Mouse (Mus musculus): ENCODE results near the gene Clec2d. TPM values are rescaled to one million over a fixed set of nuclear protein-coding genes. Genes with fewer than 3 reads are reported as not detected.
"Not testable (repeated sequence)": the region's sequence is repeated elsewhere in the genome, so short reads cannot be mapped to it uniquely, and the experiment has no call there.

Clec2d gene
- polyA plus RNA-seq, 1 experiment = 2.1 TPM

DNA sequence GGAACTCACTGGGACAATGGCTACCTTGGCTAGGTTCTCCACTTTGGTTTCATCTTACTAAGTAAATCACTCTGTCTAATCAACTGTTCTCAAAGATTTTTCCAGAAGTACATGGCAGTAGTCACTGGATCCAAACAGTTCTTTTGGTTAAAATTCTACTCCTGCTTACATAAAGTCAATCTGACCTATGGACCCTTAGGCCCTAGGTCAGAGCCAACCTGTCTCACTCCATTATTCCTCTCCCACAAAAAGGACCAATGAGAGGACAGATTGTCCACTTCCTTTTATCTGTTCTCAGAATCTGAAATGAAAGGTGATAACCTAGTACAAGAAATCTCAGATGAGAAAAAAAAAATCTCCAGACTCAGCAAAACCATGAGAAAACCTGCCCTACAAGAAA is 4.8 kb upstream of the Clec2d start:
- TF ChIP-seq CTCF (IDR thresholded peaks at IDR 0.05; ENCODE audit: borderline replicate concordance, extremely low read depth, insufficient read depth, insufficient read length) (no peak), POLR2A (IDR thresholded peaks at IDR 0.05; ENCODE audit: borderline replicate concordance, extremely low read depth, insufficient read depth, insufficient read length, poor library complexity, severe bottlenecking) (no peak)

DNA sequence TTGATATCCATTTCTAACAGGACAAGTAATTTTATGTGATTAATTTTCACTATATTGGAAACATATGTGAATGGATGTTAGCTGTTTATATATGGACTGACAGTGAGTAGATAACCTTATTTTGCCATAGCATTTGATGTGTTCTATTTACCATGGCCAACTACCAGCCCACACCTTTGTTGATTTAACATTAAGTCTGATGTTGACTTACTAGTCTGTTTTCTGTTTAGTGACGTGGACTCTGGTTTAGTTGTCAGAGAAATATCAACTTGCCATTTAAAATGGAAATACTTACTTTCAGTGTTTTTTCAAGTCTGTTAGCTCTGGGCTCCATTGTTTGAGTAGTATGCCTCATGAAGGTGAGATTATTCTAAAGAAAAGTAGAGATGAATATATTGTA is 3.8 kb upstream of the Clec2d start:
- no peak for DNase-seq (ENCODE audit: low read depth)
- no peak for TF ChIP-seq CTCF (IDR thresholded peaks at IDR 0.05; ENCODE audit: borderline replicate concordance, extremely low read depth, insufficient read depth, insufficient read length)
- no peak for TF ChIP-seq POLR2A (IDR thresholded peaks at IDR 0.05; ENCODE audit: borderline replicate concordance, extremely low read depth, insufficient read depth, insufficient read length, poor library complexity, severe bottlenecking)

More for the DNA sequence above, 4.8 kb upstream of the Clec2d start:
- DNase-seq (ENCODE audit: low read depth) = no peak

DNA sequence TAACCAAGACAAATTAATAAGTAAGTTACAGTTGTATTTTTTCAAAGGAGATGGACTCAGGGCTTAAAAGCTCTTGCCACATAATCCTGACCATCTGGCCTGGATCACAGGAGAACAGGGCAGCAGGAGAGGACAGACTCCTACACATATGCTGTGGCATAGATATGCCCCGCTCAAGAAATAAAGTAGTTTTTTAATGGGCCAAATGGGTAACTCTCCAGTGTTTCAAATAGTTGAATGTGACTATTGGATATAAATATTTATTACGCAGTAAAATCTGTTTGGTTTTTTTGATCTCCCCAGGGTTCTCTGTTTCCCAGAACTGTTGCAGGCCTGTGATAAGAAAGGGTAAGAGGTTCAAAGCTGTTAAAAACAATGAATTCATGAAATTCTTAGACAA is 1.1 kb upstream of the Clec2d start:
- no peak for DNase-seq (ENCODE audit: low read depth)
- no peak for TF ChIP-seq POLR2A (IDR thresholded peaks at IDR 0.05; ENCODE audit: borderline replicate concordance, extremely low read depth, insufficient read depth, insufficient read length, poor library complexity, severe bottlenecking)
- no peak for TF ChIP-seq CTCF (IDR thresholded peaks at IDR 0.05; ENCODE audit: borderline replicate concordance, extremely low read depth, insufficient read depth, insufficient read length)

DNA sequence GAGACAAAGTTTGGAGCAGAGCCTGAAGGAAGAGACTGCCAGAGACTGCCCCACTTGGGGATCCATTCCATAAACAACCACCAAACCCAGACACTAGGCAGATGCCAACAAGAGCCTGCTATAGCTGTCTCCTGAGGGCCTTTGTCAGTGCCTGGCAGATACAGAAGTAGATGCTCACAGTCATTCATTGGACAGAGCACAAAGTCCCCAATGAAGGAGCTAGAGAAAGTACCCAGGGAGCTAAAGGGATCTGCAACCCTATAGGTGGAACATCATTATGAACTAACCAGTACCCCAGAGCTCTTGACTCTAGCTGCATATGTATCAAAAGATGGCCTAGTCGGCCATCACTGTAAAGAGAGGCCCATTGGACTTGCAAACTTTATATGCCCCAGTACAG is 584 bp upstream of the Clec2d start:
- DNase-seq (ENCODE audit: low read depth) = not testable (repeated sequence)

GRCm38 (mm10) chr6:129181249-129181648 is 834 bp downstream of the Clec2d start:
- DNase-seq (ENCODE audit: low read depth) = no peak
- TF ChIP-seq CTCF (IDR thresholded peaks at IDR 0.05; ENCODE audit: borderline replicate concordance, extremely low read depth, insufficient read depth, insufficient read length) (no peak), POLR2A (IDR thresholded peaks at IDR 0.05; ENCODE audit: borderline replicate concordance, extremely low read depth, insufficient read depth, insufficient read length, poor library complexity, severe bottlenecking) (no peak)

GRCm38 (mm10) chr6:129181683-129182082 is 1.3 kb downstream of the Clec2d start:
- TF ChIP-seq CTCF (IDR thresholded peaks at IDR 0.05; ENCODE audit: borderline replicate concordance, extremely low read depth, insufficient read depth, insufficient read length) = no peak
- no peak for TF ChIP-seq POLR2A (IDR thresholded peaks at IDR 0.05; ENCODE audit: borderline replicate concordance, extremely low read depth, insufficient read depth, insufficient read length, poor library complexity, severe bottlenecking)
- peak; percentile 29 for DNase-seq (ENCODE audit: low read depth)

- DNase-seq (ENCODE audit: low read depth) = no peak
- TF ChIP-seq POLR2A (IDR thresholded peaks at IDR 0.05; ENCODE audit: borderline replicate concordance, extremely low read depth, insufficient read depth, insufficient read length, poor library complexity, severe bottlenecking) (no peak), CTCF (IDR thresholded peaks at IDR 0.05; ENCODE audit: borderline replicate concordance, extremely low read depth, insufficient read depth, insufficient read length) (no peak)
Measured at GRCm38 (mm10) chr6:129182518-129182917, 2.1 kb downstream of the Clec2d start.

DNA sequence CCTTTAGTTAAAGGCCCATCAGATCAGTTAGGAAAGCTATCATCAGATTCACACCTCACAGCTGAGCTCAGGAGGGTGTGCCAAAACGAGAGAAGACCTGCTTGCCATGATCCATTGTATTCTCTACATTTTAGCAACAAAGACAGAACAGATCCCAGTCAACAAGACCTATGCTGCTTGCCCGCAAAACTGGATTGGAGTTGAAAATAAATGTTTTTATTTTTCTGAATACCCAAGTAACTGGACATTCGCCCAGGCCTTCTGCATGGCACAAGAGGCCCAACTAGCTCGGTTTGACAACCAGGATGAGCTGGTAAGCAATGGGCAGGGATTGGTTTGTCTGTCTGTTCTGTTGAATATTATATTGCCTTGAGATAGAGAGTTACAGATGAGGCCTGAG is 3.6 kb downstream of the Clec2d start:
- not testable (repeated sequence) for DNase-seq (ENCODE audit: low read depth)

GRCm38 (mm10) chr6:129184788-129185187 is 4.4 kb downstream of the Clec2d start:
- DNase-seq (ENCODE audit: low read depth) = no peak
- TF ChIP-seq POLR2A (IDR thresholded peaks at IDR 0.05; ENCODE audit: borderline replicate concordance, extremely low read depth, insufficient read depth, insufficient read length, poor library complexity, severe bottlenecking) (no peak), CTCF (IDR thresholded peaks at IDR 0.05; ENCODE audit: borderline replicate concordance, extremely low read depth, insufficient read depth, insufficient read length) (no peak)

- TF ChIP-seq POLR2A (IDR thresholded peaks at IDR 0.05; ENCODE audit: borderline replicate concordance, extremely low read depth, insufficient read depth, insufficient read length, poor library complexity, severe bottlenecking) = no peak
- no peak for TF ChIP-seq CTCF (IDR thresholded peaks at IDR 0.05; ENCODE audit: borderline replicate concordance, extremely low read depth, insufficient read depth, insufficient read length)
- DNase-seq (ENCODE audit: low read depth) = no peak
Measured at GRCm38 (mm10) chr6:129186022-129186421, 5.6 kb downstream of the Clec2d start.

- TF ChIP-seq POLR2A (IDR thresholded peaks at IDR 0.05; ENCODE audit: borderline replicate concordance, extremely low read depth, insufficient read depth, insufficient read length, poor library complexity, severe bottlenecking) (no peak), CTCF (IDR thresholded peaks at IDR 0.05; ENCODE audit: borderline replicate concordance, extremely low read depth, insufficient read depth, insufficient read length) (no peak)
- no peak for DNase-seq (ENCODE audit: low read depth)
Measured at GRCm38 (mm10) chr6:129186457-129187199, 6.2 kb downstream of the Clec2d start.

DNA sequence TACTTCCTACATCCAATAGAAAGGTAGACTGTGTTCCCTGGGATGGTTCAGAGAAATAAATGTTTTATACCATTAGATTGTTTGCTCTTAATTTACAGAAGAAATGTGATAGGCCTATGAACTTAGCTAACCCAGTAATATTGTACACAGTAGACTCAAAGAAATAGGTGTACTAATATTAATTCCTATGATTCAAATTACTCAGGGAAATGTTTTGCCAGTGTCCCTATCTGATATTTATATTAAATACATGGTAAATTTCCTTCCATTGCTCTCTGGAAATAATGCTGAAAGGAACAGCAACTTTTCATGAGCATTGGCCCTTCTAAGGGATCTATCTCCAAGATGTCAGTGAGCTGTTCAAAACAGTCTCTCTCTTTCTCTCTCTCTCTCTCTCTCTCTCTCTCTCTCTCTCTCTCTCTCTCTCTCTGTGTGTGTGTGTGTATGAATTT is 6.8 kb downstream of the Clec2d start:
- no peak for DNase-seq (ENCODE audit: low read depth)
- TF ChIP-seq CTCF (IDR thresholded peaks at IDR 0.05; ENCODE audit: borderline replicate concordance, extremely low read depth, insufficient read depth, insufficient read length) = no peak

GRCm38 (mm10) chr6:129187816-129188215 is 7.4 kb downstream of the Clec2d start:
- DNase-seq (ENCODE audit: low read depth) = not testable (repeated sequence)
